Mouse (Mus musculus) C2C12 (cell line): Measurements from ENCODE around the gene Lair1. TPM values are rescaled to one million over a fixed set of nuclear protein-coding genes. Genes with fewer than 3 reads are reported as not detected.
"Not testable (repeated sequence)": the region's sequence is repeated elsewhere in the genome, so short reads cannot be mapped to it uniquely, and the experiment has no call there.

Experiments used
- H3K27me3 ChIP-seq: one replicate; pipeline ENCODE4 v1.6.1; 2011; ENCODE audit not compliant: control insufficient read depth, insufficient read depth, insufficient read length
- H3K36me3 ChIP-seq: one replicate; pipeline ENCODE4 v1.6.1; 2011; ENCODE audit not compliant: control insufficient read depth, insufficient read depth
- H3K4me3 ChIP-seq: one replicate; pipeline ENCODE4 v1.5.1; 2011; ENCODE audit warnings: mild to moderate bottlenecking, control low read depth; ENCODE audit not compliant: poor library complexity, insufficient read depth, severe bottlenecking
- H3K79me2 ChIP-seq: one replicate; pipeline ENCODE4 v1.6.1; 2011; ENCODE audit not compliant: control insufficient read depth, insufficient read depth
- H3K79me3 ChIP-seq: one replicate; pipeline ENCODE4 v1.6.1; 2011; ENCODE audit warnings: low read depth, control low read depth
- H3ac ChIP-seq: one replicate; pipeline ENCODE3; 2011; ENCODE audit warnings: low read depth; ENCODE audit not compliant: control insufficient read depth, insufficient read length
- CEBPB ChIP-seq: IDR thresholded peaks from one replicate; pipeline ENCODE4 v1.6.1; 2011; ENCODE audit warnings: low read depth, mild to moderate bottlenecking, control low read depth, moderate library complexity
- CTCF ChIP-seq: IDR thresholded peaks from one replicate; pipeline ENCODE4 v1.5.1; 2011; ENCODE audit not compliant: control insufficient read depth, insufficient read depth, insufficient read length
- FOSL1 ChIP-seq: IDR thresholded peaks from one replicate; pipeline ENCODE4 v1.8.0; 2011; ENCODE audit warnings: mild to moderate bottlenecking, low read length; ENCODE audit not compliant: poor library complexity, insufficient read depth, severe bottlenecking
- MAX ChIP-seq: IDR thresholded peaks from one replicate; pipeline ENCODE4 v1.6.1; 2011; ENCODE audit warnings: mild to moderate bottlenecking, control low read depth
- MYOD1 ChIP-seq: IDR thresholded peaks from one replicate; pipeline ENCODE4 v1.6.1; 2011; ENCODE audit warnings: low read depth; ENCODE audit not compliant: control insufficient read depth, insufficient read length
- MYOG ChIP-seq: IDR thresholded peaks from one replicate; pipeline ENCODE4 v1.6.1; 2011; ENCODE audit not compliant: control insufficient read depth, insufficient read length; ENCODE audit errors: extremely low read depth
- USF1 ChIP-seq: IDR thresholded peaks from one replicate; pipeline ENCODE4 v1.6.1; 2011; ENCODE audit warnings: low read depth, mild to moderate bottlenecking, control low read depth, moderate library complexity
- polyA plus RNA-seq: library from polyadenylated mRNA; unstranded; fragments of >200 nt; fragmentation: generic; extraction: Trizol; gene quantifications from one replicate; pipeline ENCODE4 v1.2.1, GENCODE M21; 2012; ENCODE audit warnings: missing spikeins

The Lair1 gene
- polyA plus RNA-seq, 1 experiment: not detected

- Histone ChIP-seq H3K79me3 (no peaks in the 10 kb centered on the region), H3K36me3 (no peaks in the 10 kb centered on the region), H3K79me2 (no peaks in the 10 kb centered on the region), H3K27me3 (no peaks in the 10 kb centered on the region), H3ac (no peak overlapping the region), H3K4me3 (no peak overlapping the region)
- no peak for TF ChIP-seq USF1
- TF ChIP-seq MYOD1: no peak
- no peak for TF ChIP-seq CEBPB
- TF ChIP-seq MAX: no peak
- no peak for TF ChIP-seq FOSL1
- no peak for TF ChIP-seq MYOG
- TF ChIP-seq CTCF: no peak
Measured at GRCm38 (mm10) chr7:4063714-4064425, 866 bp upstream of the Lair1 start.

GRCm38 (mm10) chr7:4060602-4061188 is 2.3 kb downstream of the Lair1 start:
- H3K27me3 ChIP-seq, H3K79me3 ChIP-seq, H3K4me3 ChIP-seq, H3K79me2 ChIP-seq, H3K36me3 ChIP-seq, H3ac ChIP-seq: not testable (repeated sequence)

GRCm38 (mm10) chr7:4026794-4027421 is 36.1 kb downstream of the Lair1 start:
- H3K79me2 ChIP-seq: no peaks in the 10 kb centered on the region
- H3K4me3 ChIP-seq: no peak overlapping the region
- no peak for TF ChIP-seq USF1
- no peak for TF ChIP-seq FOSL1
- TF ChIP-seq MYOD1: no peak
- no peak for TF ChIP-seq CEBPB
- peak; percentile 37 for TF ChIP-seq CTCF
- TF ChIP-seq MYOG: no peak
- H3K79me3 ChIP-seq: no peaks in the 10 kb centered on the region
- H3ac ChIP-seq: no peak overlapping the region
- no peaks in the 10 kb centered on the region for H3K36me3 ChIP-seq
- H3K27me3 ChIP-seq: no peaks in the 10 kb centered on the region

GRCm38 (mm10) chr7:4004636-4005035 is 58.4 kb downstream of the Lair1 start:
- H3K4me3 ChIP-seq, H3K36me3 ChIP-seq, H3K27me3 ChIP-seq, H3K79me2 ChIP-seq, H3ac ChIP-seq, H3K79me3 ChIP-seq: not testable (repeated sequence)

GRCm38 (mm10) chr7:4003996-4004395 is 59.0 kb downstream of the Lair1 start:
- H3K36me3 ChIP-seq, H3K79me2 ChIP-seq, H3ac ChIP-seq: not testable (repeated sequence)

GRCm38 (mm10) chr7:3962017-3962416 is 101.0 kb downstream of the Lair1 start:
- Histone ChIP-seq H3K4me3 (no peak overlapping the region), H3K36me3 (no peaks in the 10 kb centered on the region), H3K79me3 (no peaks in the 10 kb centered on the region)

More at GRCm38 (mm10) chr7:4003996-4004395, 59.0 kb downstream of the Lair1 start:
- not testable (repeated sequence) for H3K79me3 ChIP-seq, H3K4me3 ChIP-seq, H3K27me3 ChIP-seq

GRCm38 (mm10) chr7:3957387-3957786 is 105.6 kb downstream of the Lair1 start:
- Histone ChIP-seq H3K4me3 (no peak overlapping the region), H3K27me3 (no peaks in the 10 kb centered on the region), H3ac (no peak overlapping the region), H3K79me3 (no peaks in the 10 kb centered on the region), H3K79me2 (no peaks in the 10 kb centered on the region), H3K36me3 (no peaks in the 10 kb centered on the region)
- TF ChIP-seq MAX (no peak), USF1 (no peak), CEBPB (no peak), MYOD1 (no peak), CTCF (no peak), FOSL1 (no peak), MYOG (no peak)

More at GRCm38 (mm10) chr7:3962017-3962416, 101.0 kb downstream of the Lair1 start:
- TF ChIP-seq MYOD1: no peak
- TF ChIP-seq CEBPB: no peak
- no peak for TF ChIP-seq USF1
- no peak for TF ChIP-seq MYOG
- TF ChIP-seq MAX: no peak
- TF ChIP-seq FOSL1: no peak
- no peak for TF ChIP-seq CTCF
- H3ac ChIP-seq: no peak overlapping the region
- no peaks in the 10 kb centered on the region for H3K27me3 ChIP-seq
- no peaks in the 10 kb centered on the region for H3K79me2 ChIP-seq

Other genes starting within 250 kb of the Lair1 start
- not detected for gene Gm15448, start 237.5 kb downstream of the Lair1 start, polyA plus RNA-seq
- not detected for gene Pira2, start 218.2 kb downstream of the Lair1 start, polyA plus RNA-seq
- gene Gm14548, start 165.1 kb downstream of the Lair1 start, polyA plus RNA-seq: not detected
- not detected for gene Lilra6, start 147.7 kb downstream of the Lair1 start, polyA plus RNA-seq
- 0.05 TPM for gene Ttyh1, start 56.2 kb upstream of the Lair1 start, polyA plus RNA-seq
- 17.9 TPM for gene Leng8, start 73.8 kb upstream of the Lair1 start, polyA plus RNA-seq
- 2.4 TPM for gene Leng9, start 87.2 kb upstream of the Lair1 start, polyA plus RNA-seq
- 26.1 TPM for gene Cdc42ep5, start 101.7 kb upstream of the Lair1 start, polyA plus RNA-seq
- gene Lilra5, start 174.6 kb upstream of the Lair1 start, polyA plus RNA-seq: not detected